Mouse (Mus musculus) heart, postnatal 0 days (tissue): Measurements from ENCODE around the gene Dpm3. TPM values are rescaled to one million over a fixed set of nuclear protein-coding genes. Genes with fewer than 3 reads are reported as not detected.

ENCODE experiments used
- ATAC-seq: fragments of 200-750 bp; cut with Nextera tagmentation; 2 replicates; pipeline ENCODE4 v1.8.0; 2017; ENCODE audit warnings: low read depth, moderate number of reproducible peaks, moderate library complexity; ENCODE audit not compliant: insufficient read depth
- DNase-seq: peaks from one replicate; pipeline ENCODE4 v3.0.0-alpha.2; 2016; ENCODE audit warnings: low spot score
- H3K27ac ChIP-seq: fragments of 300-500 bp; sonication (generic); 2 replicates; pipeline ENCODE4 v1.5.1; 2014; ENCODE audit warnings: low read depth, mild to moderate bottlenecking
- H3K27me3 ChIP-seq: fragments of 300-500 bp; sonication (generic); 2 replicates; pipeline ENCODE4 v1.6.1; 2014; ENCODE audit warnings: low read length, mixed read lengths; ENCODE audit not compliant: control insufficient read depth, insufficient read depth
- H3K36me3 ChIP-seq: fragments of 300-500 bp; sonication (generic); replicated peaks from 2 replicates; pipeline ENCODE4 v1.6.1; 2014; ENCODE audit warnings: low read length, mixed read lengths; ENCODE audit not compliant: control insufficient read depth, insufficient read depth
- H3K4me1 ChIP-seq: fragments of 300-500 bp; sonication (generic); 2 replicates; pipeline ENCODE4 v1.6.1; 2014; ENCODE audit warnings: antibody characterized with exemption; ENCODE audit not compliant: control insufficient read depth, insufficient read depth
- H3K4me2 ChIP-seq: fragments of 300-500 bp; sonication (generic); 2 replicates; pipeline ENCODE4 v1.6.1; 2014; ENCODE audit warnings: low read depth, mild to moderate bottlenecking, low read length, moderate library complexity
- H3K4me3 ChIP-seq: fragments of 300-500 bp; sonication (generic); 2 replicates; pipeline ENCODE4 v1.5.1; 2014; ENCODE audit warnings: low read depth, low read length
- H3K9ac ChIP-seq: fragments of 300-500 bp; sonication (generic); replicated peaks from 2 replicates; pipeline ENCODE4 v1.6.1; 2014; ENCODE audit warnings: low read depth, low read length, mixed read lengths
- H3K9me3 ChIP-seq: fragments of 300-500 bp; sonication (generic); replicated peaks from 2 replicates; pipeline ENCODE4 v1.6.1; 2016; ENCODE audit warnings: low read length; ENCODE audit not compliant: control insufficient read depth
- CTCF ChIP-seq: IDR thresholded peaks from 2 replicates; pipeline ENCODE4 v1.5.1; 2016; ENCODE audit warnings: antibody characterized with exemption, control low read depth, low read depth
- EP300 ChIP-seq: IDR thresholded peaks from 2 replicates; pipeline ENCODE4 v1.6.1; 2016; ENCODE audit warnings: antibody characterized with exemption, low read depth
- WGBS: fragments of 180-500 bp; shearing (Covaris S2); extraction: QIAGEN DNeasy Blood & Tissue Kit; methylation state at CpG from one replicate; pipeline ENCODE4 v1.1.7; 2014; 5-methylcytosine and 5-hydroxymethylcytosine counted together
- polyA plus RNA-seq: library from polyadenylated mRNA; unstranded; fragments of >200 nt; fragmentation: Nextera tagmentation; extraction: Ambion mirVana; gene quantifications from 2 replicates; pipeline ENCODE4 v1.2.1, GENCODE M21; 2015
- total RNA-seq: library from RNA; depleted of rRNA; stranded (reverse); fragments of >200 nt; gene quantifications from 2 replicates; pipeline ENCODE4 v1.2.3, GENCODE M21; 2014; ENCODE audit warnings: low replicate concordance

The Dpm3 gene
- total and polyA plus RNA-seq, 2 experiments from 2014 or later: 80.3 to 450 TPM

GRCm38 (mm10) chr3:89224796-89225195, 34.4 kb upstream of the Dpm3 start:
- H3K9me3 ChIP-seq: no peaks in the 10 kb centered on the region
- peaks cover 15% of the 10 kb centered on the region; the same call in 1 of the 2 replicates for H3K27me3 ChIP-seq
- H3K4me3 ChIP-seq: no peak overlapping the region
- WGBS: 77% methylated on average over 11 of the region's 11 CpGs
- H3K27ac ChIP-seq: no peak overlapping the region
- H3K36me3 ChIP-seq: no peaks in the 10 kb centered on the region
- H3K4me1 ChIP-seq: peaks cover 11% of the 10 kb centered on the region
- no peak overlapping the region for H3K9ac ChIP-seq
- ATAC-seq (no peak), DNase-seq (no peak)
- H3K4me2 ChIP-seq: no peak overlapping the region
- TF ChIP-seq CTCF (no peak), EP300 (no peak)

DNA sequence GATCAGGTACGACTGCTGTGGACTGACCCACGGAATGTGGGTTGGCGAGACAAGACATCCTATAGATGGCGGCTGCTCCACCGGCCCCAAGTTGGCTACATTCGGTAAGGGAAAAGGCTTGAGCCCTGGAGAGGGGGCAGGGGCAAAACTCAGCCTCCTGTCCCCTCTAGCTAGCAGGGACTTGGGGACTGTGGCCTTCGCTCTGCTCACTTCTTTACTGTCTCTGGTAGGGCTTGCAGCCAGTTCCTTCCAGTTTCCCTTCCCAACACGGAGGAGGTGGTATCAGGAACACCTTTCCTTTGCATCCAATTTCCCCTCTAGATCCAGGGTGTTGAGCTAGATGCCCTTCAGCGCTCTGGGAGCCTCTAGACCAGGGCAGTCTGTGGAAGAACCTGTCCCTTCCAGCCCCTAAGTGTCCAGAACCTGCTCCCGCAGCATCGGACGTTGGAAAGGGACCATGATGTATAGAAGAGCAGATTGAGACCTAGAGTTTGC, 33.8 kb upstream of the Dpm3 start:
- no peak for DNase-seq
- TF ChIP-seq EP300: no peak
- no peak for TF ChIP-seq CTCF
- Histone ChIP-seq H3K4me1 (peaks cover 11% of the 10 kb centered on the region), H3K36me3 (no peaks in the 10 kb centered on the region), H3K4me3 (no peak overlapping the region), H3K9me3 (no peaks in the 10 kb centered on the region), H3K4me2 (no peak overlapping the region), H3K27ac (no peak overlapping the region), H3K27me3 (peaks cover 19% of the 10 kb centered on the region; the same call in 1 of the 2 replicates), H3K9ac (no peak overlapping the region)
- no peak for ATAC-seq
- WGBS: 75% methylated on average over 12 of the region's 12 CpGs

- WGBS: 76% methylated on average over 4 of the region's 4 CpGs
- DNase-seq: no peak
- Histone ChIP-seq H3K27ac (no peak overlapping the region), H3K36me3 (no peaks in the 10 kb centered on the region), H3K4me2 (no peak overlapping the region), H3K9ac (no peak overlapping the region), H3K4me3 (no peak overlapping the region), H3K27me3 (peaks cover 21% of the 10 kb centered on the region; the same call in 1 of the 2 replicates), H3K9me3 (no peaks in the 10 kb centered on the region), H3K4me1 (peaks cover 11% of the 10 kb centered on the region)
- ATAC-seq: no peak
- TF ChIP-seq EP300 (no peak), CTCF (no peak)
These were observed 33.2 kb upstream of the Dpm3 start for GRCm38 (mm10) chr3:89225918-89226317.

GRCm38 (mm10) chr3:89226361-89226760, 32.8 kb upstream of the Dpm3 start:
- H3K9ac ChIP-seq: no peak overlapping the region
- TF ChIP-seq CTCF (no peak), EP300 (no peak)
- no peak overlapping the region for H3K4me2 ChIP-seq
- no peak overlapping the region for H3K27ac ChIP-seq
- DNase-seq (no peak), ATAC-seq (no peak)
- H3K4me1 ChIP-seq: peaks cover 11% of the 10 kb centered on the region
- H3K4me3 ChIP-seq: no peak overlapping the region
- no peaks in the 10 kb centered on the region for H3K9me3 ChIP-seq
- H3K36me3 ChIP-seq: no peaks in the 10 kb centered on the region
- H3K27me3 ChIP-seq: peaks cover 21% of the 10 kb centered on the region; the same call in 1 of the 2 replicates
- WGBS: 64% methylated on average over 11 of the region's 11 CpGs

DNA sequence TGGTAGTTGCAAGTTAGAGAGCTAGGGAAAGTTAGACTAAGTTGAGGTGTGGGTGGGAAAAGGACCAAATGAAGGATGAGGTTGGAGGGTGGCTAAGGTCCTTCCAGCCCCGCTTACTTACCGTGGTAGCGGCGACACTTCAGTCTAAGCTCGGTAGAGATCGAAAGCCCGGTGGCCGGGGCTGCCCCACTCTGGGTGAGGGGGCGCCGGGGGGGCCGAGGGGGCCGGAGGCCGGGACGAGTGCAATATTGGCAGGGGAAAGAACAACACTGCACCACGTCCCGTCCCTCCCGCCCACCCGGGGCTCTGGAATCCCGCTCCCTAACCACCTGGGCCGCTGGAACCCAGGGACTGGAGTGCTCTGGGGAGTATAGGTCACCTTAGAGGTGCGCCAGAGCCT, 32.3 kb upstream of the Dpm3 start, which contains the start of gene Mtx1:
Mtx1 (minus strand) TSS at position 189 of the 400 bp plus-strand sequence.
- 10% methylated on average over 21 of the region's 21 CpGs for whole genome bisulfite sequencing
- ATAC-seq: no peak
- peak within 1 kb of the TSS; percentile 31; the same call in 1 of the 2 replicates for H3K27ac ChIP-seq

More for the DNA sequence above, 32.3 kb upstream of the Dpm3 start, which contains the start of gene Mtx1:
- no peaks in the 10 kb centered on the region for H3K9me3 ChIP-seq
- TF ChIP-seq CTCF: no peak
- no peak for TF ChIP-seq EP300
- peak within 1 kb of the TSS; percentile 50 for H3K4me3 ChIP-seq
- peaks cover 21% of the 10 kb centered on the region; the same call in 1 of the 2 replicates for H3K27me3 ChIP-seq
- no peak for DNase-seq
- peaks cover 11% of the 10 kb centered on the region for H3K4me1 ChIP-seq
- no peaks in the 10 kb centered on the region for H3K36me3 ChIP-seq
- H3K9ac ChIP-seq: 0 out of 2 replicates have a peak within 1 kb of the TSS, but pooled peaks have one; percentile 12
- H3K4me2 ChIP-seq: peak within 1 kb of the TSS; percentile 64
